Mouse (Mus musculus) thymus, postnatal 25 days (tissue): Measurements from ENCODE around the gene Pccb.

Source experiments
- DNase-seq: peaks from one replicate; pipeline ENCODE4 v3.0.0; 2022

Gene Pccb

DNA sequence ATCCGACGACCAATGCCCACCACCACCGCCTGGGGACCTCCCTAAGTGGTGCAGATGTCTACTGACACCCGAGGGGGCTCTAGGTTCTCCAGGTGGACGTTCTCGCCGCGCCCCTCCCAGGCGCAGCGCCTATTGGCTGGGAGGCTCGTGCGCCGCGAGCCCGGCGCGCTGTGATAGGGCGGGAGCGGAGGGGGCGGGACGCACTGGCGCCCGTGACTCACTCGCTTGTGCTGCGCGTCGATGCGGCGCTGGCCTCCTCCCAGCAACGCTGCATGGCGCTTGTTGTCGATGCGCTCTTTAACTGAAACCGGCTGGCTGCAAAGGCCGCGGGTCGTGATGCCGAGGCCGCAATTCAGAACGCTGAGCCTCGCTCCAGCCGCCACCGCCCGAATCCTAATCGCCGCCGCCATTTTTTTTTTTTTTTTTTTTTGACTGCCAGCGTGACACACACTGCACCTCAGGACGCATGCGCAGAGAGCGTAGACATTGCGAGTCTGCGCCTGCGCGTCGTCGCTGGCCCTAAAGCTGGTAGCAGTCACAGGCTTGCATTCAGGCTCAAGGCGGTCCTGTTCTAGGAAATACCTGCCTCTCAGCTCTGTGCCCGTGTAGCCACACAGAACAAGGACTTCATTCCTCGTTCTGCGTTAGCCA, at the start of gene Pccb:
Gene Pccb, minus strand, starts transcription at position 451 of the 651 bp plus-strand sequence.
- DNase-seq, result peak; percentile 96

DNA sequence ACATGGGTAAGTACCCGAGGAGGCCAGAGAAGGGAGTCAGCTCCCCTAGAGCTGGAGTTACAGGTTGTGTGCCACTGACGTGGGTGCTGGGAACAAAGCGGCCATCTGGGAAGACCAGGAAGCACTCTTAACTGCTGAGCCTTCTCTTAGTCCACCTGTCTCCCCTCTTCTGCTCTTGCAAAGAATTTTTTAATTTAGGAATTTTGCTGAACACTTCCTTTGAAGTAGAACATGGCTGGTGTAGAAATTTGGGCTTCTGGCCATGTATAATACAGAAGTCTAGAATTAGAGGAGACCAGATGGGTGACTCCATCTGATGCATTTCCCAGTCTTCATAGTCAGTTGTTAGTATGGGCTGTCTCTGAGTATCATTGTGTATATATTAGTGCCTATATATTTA, 49.0 kb upstream of the Pccb start:
- DNase-seq, result no peak

DNA sequence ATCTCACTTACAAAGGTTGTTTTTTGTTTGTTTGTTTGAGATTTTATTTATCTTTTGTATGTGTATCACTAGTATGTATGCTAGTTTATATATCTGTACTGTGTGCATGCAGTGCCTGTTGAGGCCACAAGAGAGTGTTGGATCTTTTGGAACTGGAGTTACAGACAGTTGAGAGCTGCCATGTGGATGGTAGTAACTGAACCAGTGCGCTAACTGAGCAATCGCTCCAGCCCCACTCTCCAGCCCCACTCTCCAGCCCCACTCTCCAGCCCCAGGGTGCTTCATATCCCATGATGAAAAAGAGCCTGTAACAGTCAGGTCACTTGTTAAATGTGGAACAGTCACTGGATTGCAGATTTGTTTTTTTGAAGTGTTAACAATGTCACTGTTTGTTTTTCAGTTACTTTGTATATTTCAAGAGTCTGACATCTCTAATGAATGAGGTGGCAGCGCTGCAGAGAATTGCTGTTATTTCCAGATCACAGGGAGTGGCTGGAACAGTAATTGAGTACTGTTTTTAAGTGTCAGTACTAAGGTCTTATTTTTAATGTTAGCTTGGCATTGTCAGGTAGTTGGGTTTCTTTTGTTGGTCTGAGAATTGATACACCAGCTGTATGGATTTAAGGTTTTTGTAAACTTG, 45.5 kb upstream of the Pccb start:
- DNase-seq, result no peak

DNA sequence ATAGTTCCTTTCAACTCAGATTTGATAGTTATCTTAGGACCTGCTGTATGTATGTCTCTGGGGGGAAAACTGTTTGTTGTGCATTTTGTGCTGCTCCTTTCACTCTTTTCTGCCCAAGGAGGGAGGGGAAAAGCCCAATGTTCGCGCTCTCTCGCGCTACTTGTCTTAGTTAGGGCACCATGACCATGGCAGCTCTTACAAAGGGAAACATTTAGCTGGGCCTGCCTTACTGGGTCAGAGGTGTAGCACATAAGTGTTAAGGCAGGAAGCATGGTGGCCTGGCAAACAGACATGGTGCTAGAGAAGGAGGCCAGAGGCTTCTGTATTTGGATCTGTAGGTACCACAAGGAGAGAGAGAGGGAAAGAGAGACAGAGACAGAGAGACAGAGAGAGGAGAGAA, 43.9 kb upstream of the Pccb start:
- peak; percentile 23 for DNase-seq

DNA sequence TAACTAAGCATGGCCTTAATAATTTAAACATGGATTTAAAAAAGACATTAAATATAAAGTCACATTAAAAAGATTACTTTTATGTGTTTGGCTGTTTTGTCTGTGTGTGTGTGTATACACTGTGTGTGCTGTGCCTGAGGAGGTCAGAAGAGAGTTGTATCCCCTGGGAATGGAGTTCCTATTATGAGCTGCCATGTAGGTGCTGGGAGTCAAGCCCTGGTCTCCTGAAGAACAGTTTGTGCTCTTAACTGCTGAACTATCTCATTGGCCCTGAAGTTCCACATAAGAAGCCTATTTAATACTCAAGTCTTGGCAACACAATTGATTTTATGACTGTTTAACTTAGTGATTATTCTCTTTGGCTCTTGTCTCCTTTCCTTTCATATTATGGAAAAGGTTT, 42.8 kb upstream of the Pccb start:
- DNase-seq, result no peak

DNA sequence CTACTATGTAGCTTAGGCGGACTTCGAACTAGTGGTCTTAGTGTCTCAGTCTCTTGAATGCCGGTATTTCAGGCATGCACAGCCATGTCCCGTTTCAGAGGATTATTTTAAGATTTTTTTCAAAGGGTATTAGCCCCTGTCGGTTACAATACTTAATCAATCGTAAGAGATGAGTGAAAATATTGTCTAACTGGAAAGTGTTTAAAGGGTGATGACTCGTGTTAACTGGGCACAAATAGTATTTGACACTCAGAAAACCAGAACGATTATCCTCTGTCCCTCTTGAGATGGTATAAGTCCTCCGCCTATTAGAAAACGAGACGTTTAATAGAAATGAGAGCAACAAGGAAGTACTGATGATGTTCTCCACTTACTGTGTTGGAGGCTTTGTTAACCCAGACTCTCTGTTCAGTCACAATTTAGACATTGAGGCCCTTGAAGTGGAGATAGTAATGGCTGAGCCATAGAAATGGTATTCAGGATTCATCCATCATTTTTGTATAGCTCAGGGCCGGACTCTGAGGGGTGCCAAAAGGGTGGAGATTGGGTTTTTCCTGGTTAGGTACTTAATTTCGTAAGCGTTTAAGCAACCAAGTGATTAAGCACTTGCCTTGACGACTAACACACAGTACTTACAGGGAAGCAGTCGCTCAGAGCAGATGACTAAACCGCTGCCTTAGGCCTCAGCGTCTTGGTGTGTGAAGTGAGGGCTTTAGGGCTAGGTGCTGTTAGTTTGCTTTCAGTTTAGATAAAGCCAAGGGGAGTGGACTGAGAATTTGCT, 41.6 kb upstream of the Pccb start:
- peak; percentile 36 for DNase-seq

DNA sequence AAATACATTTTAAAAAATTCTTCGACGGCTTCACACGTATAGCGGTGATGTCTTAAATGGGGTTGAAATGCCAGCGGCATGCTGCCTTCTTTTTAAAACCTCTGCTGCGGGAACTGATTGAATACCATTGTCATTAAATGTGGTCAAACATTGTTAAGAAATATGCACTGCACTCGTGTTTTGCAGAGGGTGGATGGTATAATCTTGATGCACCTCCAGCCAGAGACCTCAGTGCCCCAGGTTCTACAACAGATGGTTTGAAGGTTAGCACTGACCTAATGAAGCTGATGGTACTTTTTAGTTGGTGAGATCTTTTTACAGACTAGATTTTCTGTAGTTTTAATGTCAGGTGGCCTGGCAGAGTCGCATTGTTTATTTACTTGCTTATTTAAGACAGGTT, 41.0 kb upstream of the Pccb start:
- DNase-seq, result no peak

DNA sequence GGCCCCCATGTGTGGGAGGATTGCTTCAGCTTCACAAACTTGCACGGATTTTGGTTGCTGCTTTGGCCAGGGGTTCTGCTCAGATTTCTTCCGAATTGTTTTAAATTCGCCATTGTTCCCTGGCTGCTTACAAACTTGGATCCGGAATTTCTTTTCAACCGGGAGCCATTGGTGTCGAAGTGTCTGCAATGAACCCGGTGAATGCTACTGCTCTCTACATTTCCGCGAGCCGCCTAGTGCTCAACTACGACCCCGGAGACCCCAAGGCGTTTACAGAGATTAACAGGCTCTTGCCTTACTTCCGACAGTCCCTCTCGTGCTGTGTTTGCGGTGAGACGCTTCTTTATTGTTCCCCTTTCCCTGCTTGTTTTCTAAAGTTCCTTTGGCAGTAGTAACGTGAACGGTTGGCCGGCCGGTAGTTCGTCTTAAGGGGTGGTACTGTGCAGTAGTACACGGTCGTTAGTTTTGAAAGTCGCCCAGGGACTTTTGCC, 40.4 kb upstream of the Pccb start:
- peak; percentile 65 for DNase-seq

DNA sequence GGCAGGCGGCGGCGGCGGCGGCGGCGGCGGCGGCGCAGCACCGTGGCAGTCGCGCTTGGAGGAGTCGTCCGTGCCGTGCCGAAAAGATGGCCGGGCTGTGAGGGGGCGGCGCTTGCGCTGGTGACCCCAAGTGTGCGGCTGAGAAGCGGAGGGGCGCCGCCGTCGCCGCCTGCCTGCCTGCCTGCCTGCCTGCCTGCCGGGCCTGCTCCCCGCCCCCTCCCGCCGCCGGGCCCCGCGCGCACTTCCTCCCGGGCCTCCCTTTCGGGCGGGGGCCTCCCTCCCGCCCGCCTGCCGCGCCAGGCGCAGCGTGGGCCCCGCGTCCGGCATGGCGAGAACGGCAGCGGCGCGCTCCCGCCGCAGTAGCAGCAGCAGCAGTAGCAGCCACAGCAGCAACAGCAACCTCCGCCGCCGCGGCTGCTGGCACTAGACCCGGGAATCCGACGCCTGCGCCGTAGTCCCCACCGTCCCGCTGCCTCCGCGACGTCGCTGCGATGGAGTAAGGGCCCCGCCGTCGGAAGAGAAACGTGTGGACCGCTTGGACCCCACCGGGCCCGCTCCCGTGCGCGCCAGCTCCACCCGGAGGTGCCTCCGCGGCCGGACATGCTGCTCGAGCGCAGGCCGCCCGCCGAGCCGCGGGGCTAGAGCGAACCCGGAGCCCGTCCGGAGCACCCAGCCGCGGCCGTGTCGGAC, 39.8 kb upstream of the Pccb start:
- peak; percentile 92 for DNase-seq

DNA sequence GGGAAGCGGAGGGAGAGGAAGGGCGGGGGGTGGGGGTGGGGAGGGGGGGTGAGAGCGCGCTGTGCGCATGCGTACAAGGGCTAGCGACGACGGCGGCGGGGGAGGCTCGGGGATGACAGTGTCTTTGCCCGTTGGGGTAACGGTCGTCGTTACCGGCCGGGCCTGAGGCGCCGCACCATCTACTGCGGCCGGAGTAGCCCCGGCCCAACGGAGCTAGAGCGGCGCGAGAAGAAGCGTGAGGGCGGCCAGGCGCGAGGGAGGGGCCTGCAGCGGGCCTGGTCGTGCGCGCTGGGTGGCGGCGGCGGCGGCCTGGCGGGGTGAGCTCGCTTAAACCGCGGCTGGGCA, 39.3 kb upstream of the Pccb start, which contains the start of gene Msl2:
Gene Msl2, plus strand, starts transcription at position 115 of the 345 bp plus-strand sequence.
- no peak for DNase-seq

DNA sequence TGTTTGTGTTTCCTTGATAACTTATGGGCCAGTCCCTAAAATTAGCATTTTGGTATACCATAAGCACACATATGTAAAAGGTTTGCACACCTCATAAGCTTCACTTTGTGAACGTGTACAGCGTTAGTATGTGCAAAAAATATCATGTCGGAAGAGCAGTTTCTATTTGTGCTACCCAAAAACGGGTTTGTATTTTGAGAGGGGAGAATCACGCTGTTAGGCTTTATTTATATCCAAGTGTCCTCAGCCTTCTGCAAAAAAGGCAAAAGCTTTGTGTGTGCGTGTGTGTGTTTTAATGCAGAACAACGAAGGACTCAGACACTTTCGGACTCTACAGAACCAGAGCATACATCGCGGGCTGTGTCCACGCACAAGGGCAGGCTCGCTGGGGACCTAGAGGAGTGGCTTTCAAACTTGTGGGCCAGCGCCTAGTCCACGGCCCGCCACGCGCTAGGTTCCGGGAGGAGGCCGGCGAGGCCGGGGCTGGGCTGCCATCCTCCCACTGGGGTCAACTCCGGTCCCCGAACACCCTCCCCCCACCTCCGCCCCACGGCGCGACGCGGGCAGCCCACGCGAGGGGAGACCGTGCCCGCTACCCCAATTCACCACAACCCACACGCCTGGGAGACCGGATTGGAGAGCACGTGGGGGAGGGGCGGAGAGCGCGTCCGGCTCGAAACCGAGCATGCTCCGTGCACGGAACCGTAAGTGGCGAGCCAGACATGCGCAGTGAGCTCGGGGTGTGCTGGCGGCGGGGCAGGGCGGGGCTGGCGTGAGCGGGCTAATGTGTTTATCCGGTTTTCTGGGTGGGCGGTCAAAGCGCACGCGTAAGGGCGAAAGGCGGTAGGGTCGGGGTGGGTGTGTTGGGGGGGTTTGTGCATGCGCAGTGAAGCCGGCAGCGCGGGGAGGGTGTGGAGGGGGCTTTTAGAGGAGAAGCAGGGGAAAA, 38.6 kb upstream of the Pccb start:
- DNase-seq, result peak; percentile 98

DNA sequence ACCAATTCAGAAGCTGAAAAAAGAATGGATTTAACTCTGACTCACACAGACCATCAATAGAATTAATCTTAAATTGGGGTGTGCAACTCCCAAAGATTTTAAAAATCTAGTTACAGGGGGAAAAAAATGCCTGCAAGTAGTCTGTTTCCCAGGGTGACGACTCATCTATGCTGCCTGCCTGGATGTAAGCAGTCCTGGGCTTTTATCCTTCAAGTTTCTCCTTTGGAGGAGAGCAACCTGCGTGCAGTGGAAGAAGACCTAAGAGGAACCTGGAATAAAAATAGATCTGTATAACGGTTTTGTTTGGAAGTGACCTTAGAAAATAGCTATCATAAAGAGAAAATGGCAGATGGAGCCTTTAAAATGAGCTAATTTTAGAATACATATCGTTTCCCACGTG, 37.8 kb upstream of the Pccb start:
- DNase-seq, result no peak

DNA sequence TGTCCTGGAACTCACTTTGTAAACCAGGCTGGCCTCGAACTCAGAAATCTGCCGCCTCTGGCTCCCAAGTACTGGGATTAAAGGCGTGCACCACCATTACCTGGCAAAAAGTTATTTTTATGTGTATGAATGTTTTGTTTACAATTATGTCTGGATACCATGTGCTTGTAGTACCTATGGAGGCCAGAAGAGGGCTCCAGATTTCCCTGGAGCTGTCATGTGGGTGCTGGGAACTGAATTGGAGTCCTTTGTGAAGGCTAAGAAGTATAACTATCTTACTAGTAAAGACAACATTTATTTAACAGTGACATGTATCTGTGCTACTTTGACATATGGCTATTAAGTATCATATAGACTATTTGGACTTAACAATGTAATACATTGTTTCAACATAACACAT, 35.1 kb upstream of the Pccb start:
- no peak for DNase-seq

DNA sequence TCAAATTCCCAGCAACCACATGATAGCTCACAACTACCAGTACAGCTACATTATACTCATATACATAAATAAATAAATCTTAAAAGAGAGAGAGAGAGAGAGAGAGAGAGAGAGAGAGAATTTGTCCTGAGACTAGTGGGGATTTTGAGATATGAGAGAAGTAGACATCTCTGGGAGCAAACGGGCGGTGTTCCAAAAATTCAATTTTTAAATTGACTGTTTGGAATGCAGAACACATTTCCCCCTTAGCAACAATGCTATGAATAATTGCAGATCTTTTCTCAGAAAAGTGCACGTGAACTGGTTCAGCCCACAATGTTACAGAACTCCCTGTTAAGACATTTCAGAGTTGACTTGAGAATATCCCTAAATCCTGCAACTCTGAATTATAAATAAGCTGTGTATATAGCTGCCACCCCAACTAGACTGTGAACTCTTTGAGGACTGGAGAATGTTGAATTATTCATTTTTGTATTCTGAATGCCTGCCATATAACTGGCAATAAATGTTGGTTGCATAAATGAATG, 30.4 kb upstream of the Pccb start:
- DNase-seq, result no peak

DNA sequence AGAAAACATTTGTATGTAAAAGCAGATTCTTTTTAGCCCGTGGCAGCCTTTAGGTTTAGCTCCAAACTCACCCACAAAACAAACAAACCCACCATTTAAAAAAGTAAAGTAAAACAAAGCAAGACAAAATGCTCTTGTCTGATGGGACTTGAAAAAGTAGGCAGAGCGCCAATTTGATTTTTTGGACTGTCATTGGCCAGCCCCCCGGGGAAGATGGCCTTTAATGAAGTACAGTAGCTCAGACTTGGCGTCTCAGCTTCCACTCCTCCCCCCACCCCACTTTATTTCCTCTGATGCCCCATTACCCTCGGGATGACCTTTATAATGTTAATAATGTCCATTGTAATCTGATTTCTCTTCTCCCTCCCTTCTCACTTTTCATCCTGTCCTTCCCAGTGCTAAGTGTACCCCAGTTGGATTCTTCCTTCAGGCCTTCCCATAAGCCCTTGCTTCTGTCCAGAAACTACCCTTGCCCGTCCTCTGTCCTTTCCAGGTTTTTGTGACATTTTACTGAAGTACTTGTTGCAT, 27.6 kb upstream of the Pccb start:
- DNase-seq, result no peak

DNA sequence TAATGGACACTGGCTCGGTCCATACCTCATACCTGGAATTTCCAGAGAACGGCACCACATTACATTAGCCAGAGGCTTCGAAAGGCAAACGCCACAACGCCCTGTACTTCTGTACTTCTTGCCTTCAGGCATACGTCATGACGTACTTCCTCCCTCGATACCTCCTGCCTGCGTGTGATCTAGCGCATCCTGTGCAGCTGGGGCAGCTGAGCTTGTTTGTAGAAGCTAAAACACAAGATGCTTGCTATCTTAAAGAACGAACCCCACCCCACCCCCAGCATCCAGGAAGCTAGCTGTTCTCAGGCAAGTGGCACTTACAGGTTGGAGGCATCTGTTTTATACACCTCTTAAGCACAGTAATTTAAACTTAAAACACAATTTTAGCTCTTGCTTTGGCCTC, 26.3 kb upstream of the Pccb start:
- peak; percentile 82 for DNase-seq

DNA sequence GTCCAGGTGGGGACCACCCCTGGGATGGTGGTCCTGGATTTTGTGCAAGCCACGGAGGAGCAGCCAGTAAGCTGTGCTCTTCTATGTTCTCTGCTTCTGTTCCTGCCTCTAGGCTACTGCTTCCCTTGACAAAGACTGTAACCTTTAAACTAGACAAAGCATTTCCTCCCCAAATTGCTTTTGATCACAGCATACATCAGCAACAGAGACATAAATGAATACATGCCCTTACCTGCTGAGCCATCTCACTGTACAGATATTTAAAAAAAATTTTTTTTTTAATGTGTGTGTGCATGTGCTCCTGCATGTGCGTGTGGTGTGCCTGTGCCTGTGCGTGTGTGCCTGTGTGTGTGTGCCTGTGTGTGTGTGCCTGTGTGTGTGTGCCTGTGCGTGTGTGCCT, 22.5 kb upstream of the Pccb start:
- no peak for DNase-seq

DNA sequence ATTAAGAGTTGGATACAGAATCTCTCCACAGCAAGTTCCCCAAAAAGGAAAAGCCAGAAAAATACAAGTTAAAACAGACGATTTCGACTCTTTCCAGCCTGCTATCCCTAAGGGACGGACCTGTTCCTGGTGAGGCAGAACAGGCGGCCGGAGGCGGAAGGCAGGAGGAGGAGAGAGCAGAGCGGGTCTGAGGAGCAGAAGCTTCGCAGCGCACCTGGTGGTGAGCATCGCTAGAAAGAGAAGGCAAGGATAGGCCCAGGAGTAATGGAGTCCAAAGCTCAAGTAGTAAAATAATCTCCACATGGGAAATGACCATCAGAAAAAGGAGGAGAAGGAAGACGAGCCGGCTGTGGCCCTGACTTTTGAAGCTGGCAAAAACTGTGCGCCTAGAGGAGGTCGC, 18.6 kb upstream of the Pccb start:
- DNase-seq, result no peak

DNA sequence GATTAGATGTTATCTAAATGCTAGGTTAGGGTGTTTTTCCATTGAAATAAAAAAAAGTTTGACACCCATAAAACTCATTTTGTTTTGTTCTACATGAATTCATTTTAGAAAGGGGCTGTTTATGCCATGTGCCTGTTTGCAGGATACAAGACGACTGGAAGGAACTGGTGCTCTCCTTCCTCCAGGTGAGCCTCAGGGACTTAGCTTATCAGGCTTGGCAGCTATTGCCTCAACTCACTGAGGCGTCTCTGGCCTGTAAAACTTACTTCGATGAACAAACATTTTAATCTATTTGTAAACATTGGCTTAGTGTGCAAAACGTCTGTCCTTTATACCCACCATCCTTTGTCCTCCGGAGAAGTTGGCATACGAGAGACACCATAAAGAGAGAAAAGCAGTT, 18.0 kb upstream of the Pccb start:
- no peak for DNase-seq

DNA sequence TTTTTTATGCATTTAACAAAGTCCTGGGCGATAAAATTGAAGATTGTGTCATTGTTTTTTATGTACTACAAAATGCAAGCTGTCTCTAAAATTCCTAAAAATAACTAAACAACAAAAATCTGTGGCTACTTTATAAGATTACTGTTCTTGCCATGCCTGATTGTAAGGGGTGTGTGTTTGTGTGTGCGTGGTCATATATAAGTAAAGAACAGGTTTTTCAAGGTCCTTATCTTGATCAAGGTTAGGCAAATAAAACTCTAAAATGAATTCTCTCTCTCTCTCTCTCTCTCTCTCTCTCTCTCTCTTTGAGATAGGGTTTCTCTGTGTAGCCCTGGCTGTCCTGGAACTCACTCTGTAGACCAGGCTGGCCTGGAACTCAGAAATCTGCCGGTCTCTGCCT, 17.3 kb upstream of the Pccb start:
- no peak for DNase-seq

DNA sequence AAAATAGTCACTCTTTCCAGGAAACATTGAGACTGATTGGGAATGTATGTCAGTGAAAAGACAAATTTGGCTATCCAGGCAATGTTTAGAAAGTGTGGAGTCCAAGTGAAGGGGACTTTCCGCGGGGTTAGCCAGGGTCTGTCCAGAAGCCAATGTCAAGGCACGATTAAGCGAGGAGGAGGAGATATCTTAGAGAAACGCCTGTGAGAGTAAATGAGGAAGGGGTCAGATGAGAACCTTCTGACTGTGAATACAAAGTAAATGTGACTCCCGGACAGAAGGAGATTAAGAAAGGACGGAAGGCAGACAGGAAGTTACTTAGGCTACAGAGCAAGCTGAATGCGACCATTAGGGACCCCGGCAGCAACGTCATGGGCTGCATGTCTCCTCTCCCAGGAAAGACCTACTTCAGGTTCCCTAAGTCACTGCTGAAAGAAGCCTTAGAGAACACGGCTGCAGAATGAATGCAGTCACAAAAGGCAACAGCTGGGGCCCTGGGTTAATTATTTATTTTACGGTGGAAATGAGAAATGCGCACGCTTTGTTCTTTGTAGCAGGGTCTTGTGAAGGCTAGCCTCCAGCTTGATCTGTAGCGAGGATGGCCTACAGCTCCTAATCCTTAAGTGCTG, 11.1 kb upstream of the Pccb start:
- no peak for DNase-seq
